Mouse (Mus musculus) heart, adult 10 weeks (tissue): Measurements from ENCODE around the gene Vmn2r7. TPM values are rescaled to one million over a fixed set of nuclear protein-coding genes. Genes with fewer than 3 reads are reported as not detected.

Experiments used
- polyA plus RNA-seq: library from polyadenylated mRNA; stranded (reverse); fragments of 350-450 nt; fragmentation: Illumina TruSeq; extraction: RNeasy Lipid Tissue Mini Kit (QIAGEN cat#74804); gene quantifications from one replicate; pipeline ENCODE4 v1.2.3, GENCODE M21; 2014; ENCODE audit warnings: low read depth, low replicate concordance

The Vmn2r7 gene
- polyA plus RNA-seq: not detected

GRCm38 (mm10) chr3:64844665-64845064, at the start of gene Vmn2r7:
Vmn2r7 (minus strand) TSS chr3:64844765.

